Mouse (Mus musculus) testis, adult 2 months (tissue): ENCODE results near the gene Olfr96.

Experiments used
- CTCF ChIP-seq: fragments of 200-500 bp; IDR thresholded peaks from 2 replicates; pipeline ENCODE4 v1.5.1; 2012; ENCODE audit warnings: low read depth, mild to moderate bottlenecking, inconsistent platforms, low read length, moderate library complexity; ENCODE audit not compliant: control insufficient read depth, insufficient read depth, insufficient replicate concordance
- POLR2A ChIP-seq: fragments of 200-500 bp; IDR thresholded peaks from 2 replicates; pipeline ENCODE4 v1.6.1; 2012; ENCODE audit warnings: low read depth, mild to moderate bottlenecking, inconsistent platforms, low read length, moderate library complexity; ENCODE audit not compliant: control insufficient read depth

DNA sequence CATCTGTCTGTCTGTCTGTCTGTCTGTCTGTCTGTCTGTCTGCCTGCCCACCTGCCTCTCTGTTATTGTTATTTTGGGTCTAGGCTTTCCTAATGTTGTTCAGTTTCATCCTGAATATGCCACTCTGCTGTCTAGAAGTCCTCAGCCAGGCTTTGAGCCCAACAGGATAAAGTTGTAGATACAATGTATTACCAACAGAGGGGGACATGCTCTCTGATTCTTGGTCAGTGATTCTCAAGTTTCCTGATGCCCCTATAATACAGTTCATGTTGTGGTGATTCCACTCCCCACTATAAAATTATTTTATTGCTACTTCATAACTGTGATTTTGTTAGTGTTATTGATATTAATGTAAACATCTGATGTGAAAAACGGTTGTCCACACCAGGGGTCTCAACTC lies 1.9 kb downstream of the Olfr96 start:
- no peak for TF ChIP-seq CTCF
- no peak for TF ChIP-seq POLR2A
